Mouse (Mus musculus) cortical plate, adult 2 months (tissue): ENCODE measurements around the gene Lyl1.

Source experiments
- CTCF ChIP-seq: fragments of 200-500 bp; IDR thresholded peaks from 2 replicates; pipeline ENCODE4 v1.5.1; 2011; ENCODE audit warnings: mild to moderate bottlenecking, control low read depth, low read length; ENCODE audit not compliant: insufficient read depth; ENCODE audit errors: extremely low read depth
- POLR2A ChIP-seq: fragments of 200-500 bp; IDR thresholded peaks from 2 replicates; pipeline ENCODE4 v1.6.1; 2011; ENCODE audit warnings: mild to moderate bottlenecking, low read length, control low read depth; ENCODE audit not compliant: insufficient read depth; ENCODE audit errors: extremely low read depth

DNA sequence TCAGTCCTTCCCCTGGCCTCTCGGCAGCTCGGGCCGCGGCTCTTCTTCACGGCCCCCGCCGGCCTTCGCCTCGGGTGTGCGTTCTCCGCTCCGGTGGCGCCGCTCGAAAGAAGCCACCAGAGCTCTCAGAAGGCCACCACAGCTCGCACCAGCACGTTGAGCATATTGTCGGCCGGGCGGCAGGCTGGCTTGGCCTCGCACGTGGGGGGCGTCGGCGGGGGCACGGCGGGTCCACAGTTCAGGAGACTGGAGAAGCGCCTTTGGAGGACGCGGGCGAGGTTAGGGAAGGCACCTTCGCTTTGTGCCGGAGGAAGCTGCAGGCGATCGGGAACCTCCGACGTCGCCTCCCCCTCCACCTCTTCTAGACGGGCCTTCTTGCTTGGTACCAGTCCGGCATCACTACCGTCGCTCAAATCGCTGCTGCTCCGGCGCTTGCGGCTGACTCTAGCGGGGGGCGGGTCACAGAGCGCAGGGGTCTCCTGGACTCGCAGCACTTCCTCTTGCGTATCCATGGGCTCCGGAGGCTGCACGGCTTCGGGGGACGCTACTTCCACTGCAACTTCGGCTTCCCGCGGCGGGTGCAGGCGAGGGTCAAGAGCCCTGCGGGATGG lies 39.2 kb upstream of the Lyl1 start:
- TF ChIP-seq CTCF (no peak), POLR2A (no peak)
